Mouse (Mus musculus): ENCODE results near the gene Ppp1r35. TPM values are rescaled to one million over a fixed set of nuclear protein-coding genes. Genes with fewer than 3 reads are reported as not detected.
A peak's percentile ranks its signal among the peaks of the same experiment; 100 is the strongest.

Gene Ppp1r35
- polyA plus RNA-seq, 1 experiment from 2014 or later, result 44.1 TPM

GRCm38 (mm10) chr5:137786109-137786942 is 7.7 kb downstream of the Ppp1r35 start:
- Histone ChIP-seq H3K36me3 (peaks cover 34% of the 10 kb centered on the region), H3K4me3 (peak overlapping the region; percentile 87), H3K4me1 (replicated peaks) (peaks cover 46% of the 10 kb centered on the region), H3K9me3 (no peaks in the 10 kb centered on the region), H3K4me2 (peak overlapping the region; percentile 95), H3K9ac (peak overlapping the region; percentile 98), H3K27me3 (peaks cover 5% of the 10 kb centered on the region; the same call in 1 of the 2 replicates), H3K27ac (peak overlapping the region; percentile 96)
- under 1% methylated on average over 79 of the region's 79 CpGs for WGBS
- peak; percentile 90 for ATAC-seq (ENCODE audit: low FRiP score)

GRCm38 (mm10) chr5:137787151-137787928 is 8.7 kb downstream of the Ppp1r35 start, which contains the start of the genes Mepce and Zcwpw1:
TSS of gene Mepce (minus strand) at chr5:137787655.
TSS of gene Zcwpw1 (plus strand) at chr5:137787798.
- peak; percentile 68 for ATAC-seq (ENCODE audit: low FRiP score)
- H3K27me3 ChIP-seq, result peaks cover 5% of the 10 kb centered on the region; the same call in 1 of the 2 replicates
- H3K36me3 ChIP-seq, result peaks cover 24% of the 10 kb centered on the region
- peak within 1 kb of the TSS; percentile 98 for H3K9ac ChIP-seq
- under 1% methylated on average over 48 of the region's 48 CpGs for WGBS
- peaks cover 36% of the 10 kb centered on the region for H3K4me1 ChIP-seq (replicated peaks)
- peak within 1 kb of the TSS; percentile 87 for H3K4me3 ChIP-seq
- H3K27ac ChIP-seq, result peak within 1 kb of the TSS; percentile 96
- H3K4me2 ChIP-seq, result peak within 1 kb of the TSS; percentile 95
- no peaks in the 10 kb centered on the region for H3K9me3 ChIP-seq

GRCm38 (mm10) chr5:137788171-137788570 is 9.5 kb downstream of the Ppp1r35 start:
- H3K27me3 ChIP-seq, result peaks cover 5% of the 10 kb centered on the region; the same call in 1 of the 2 replicates

GRCm38 (mm10) chr5:137788946-137789531 is 10.4 kb downstream of the Ppp1r35 start:
- Histone ChIP-seq H3K4me2 (no peak overlapping the region), H3K27ac (no peak overlapping the region), H3K4me3 (no peak overlapping the region), H3K36me3 (peaks cover 7% of the 10 kb centered on the region), H3K4me1 (replicated peaks) (peaks cover 19% of the 10 kb centered on the region), H3K9me3 (no peaks in the 10 kb centered on the region), H3K27me3 (peaks cover 5% of the 10 kb centered on the region; the same call in 1 of the 2 replicates), H3K9ac (no peak overlapping the region)
- no peak for ATAC-seq (ENCODE audit: low FRiP score)
- WGBS, result 98% methylated on average over 2 of the region's 2 CpGs

More at GRCm38 (mm10) chr5:137788171-137788570, 9.5 kb downstream of the Ppp1r35 start:
- Histone ChIP-seq H3K27ac (no peak overlapping the region), H3K9ac (peak overlapping the region; percentile 19; the same call in 1 of the 2 replicates), H3K4me2 (peak overlapping the region; percentile 95), H3K9me3 (no peaks in the 10 kb centered on the region), H3K4me1 (replicated peaks) (peaks cover 28% of the 10 kb centered on the region), H3K36me3 (peaks cover 16% of the 10 kb centered on the region), H3K4me3 (peak overlapping the region; percentile 53)
- no peak for ATAC-seq (ENCODE audit: low FRiP score)
- 68% methylated on average over 24 of the region's 24 CpGs for WGBS

- Histone ChIP-seq H3K27ac (no peak overlapping the region), H3K27me3 (peaks cover 5% of the 10 kb centered on the region; the same call in 1 of the 2 replicates), H3K4me3 (no peak overlapping the region), H3K4me2 (no peak overlapping the region), H3K9me3 (no peaks in the 10 kb centered on the region), H3K9ac (no peak overlapping the region), H3K4me1 (replicated peaks) (peaks cover 5% of the 10 kb centered on the region), H3K36me3 (no peaks in the 10 kb centered on the region)
- no peak for ATAC-seq (ENCODE audit: low FRiP score)
Observed at GRCm38 (mm10) chr5:137791553-137791952, 12.9 kb downstream of the Ppp1r35 start.

GRCm38 (mm10) chr5:137796606-137797005 is 18.0 kb downstream of the Ppp1r35 start:
- Histone ChIP-seq H3K9ac (no peak overlapping the region), H3K9me3 (no peaks in the 10 kb centered on the region), H3K4me3 (no peak overlapping the region), H3K27me3 (no peaks in the 10 kb centered on the region), H3K36me3 (no peaks in the 10 kb centered on the region), H3K27ac (no peak overlapping the region), H3K4me2 (no peak overlapping the region), H3K4me1 (replicated peaks) (no peaks in the 10 kb centered on the region)
- WGBS, result 78% methylated on average over 3 of the region's 3 CpGs
- no peak for ATAC-seq (ENCODE audit: low FRiP score)

- no peaks in the 10 kb centered on the region for H3K36me3 ChIP-seq
- no peak overlapping the region for H3K27ac ChIP-seq
- no peak overlapping the region for H3K4me2 ChIP-seq
- H3K9me3 ChIP-seq, result no peaks in the 10 kb centered on the region
- no peak overlapping the region for H3K4me3 ChIP-seq
- no peak overlapping the region for H3K9ac ChIP-seq
- 88% methylated on average over 3 of the region's 3 CpGs for WGBS
- H3K27me3 ChIP-seq, result no peaks in the 10 kb centered on the region
- no peaks in the 10 kb centered on the region for H3K4me1 ChIP-seq (replicated peaks)
- no peak for ATAC-seq (ENCODE audit: low FRiP score)
Observed at GRCm38 (mm10) chr5:137800917-137801316, 22.3 kb downstream of the Ppp1r35 start.

- Histone ChIP-seq H3K27me3 (no peaks in the 10 kb centered on the region), H3K27ac (no peak overlapping the region), H3K4me1 (replicated peaks) (no peaks in the 10 kb centered on the region), H3K9ac (no peak overlapping the region), H3K4me2 (no peak overlapping the region), H3K9me3 (no peaks in the 10 kb centered on the region), H3K4me3 (no peak overlapping the region), H3K36me3 (no peaks in the 10 kb centered on the region)
- 84% methylated on average over 1 of the region's 1 CpGs for whole genome bisulfite sequencing
- no peak for ATAC-seq (ENCODE audit: low FRiP score)
Observed at GRCm38 (mm10) chr5:137806158-137806557, 27.5 kb downstream of the Ppp1r35 start.

- Histone ChIP-seq H3K9me3 (no peaks in the 10 kb centered on the region), H3K27me3 (no peaks in the 10 kb centered on the region), H3K4me1 (replicated peaks) (no peaks in the 10 kb centered on the region), H3K36me3 (no peaks in the 10 kb centered on the region), H3K4me2 (no peak overlapping the region), H3K9ac (no peak overlapping the region), H3K4me3 (no peak overlapping the region), H3K27ac (no peak overlapping the region)
- 88% methylated on average over 5 of the region's 5 CpGs for WGBS
- no peak for ATAC-seq (ENCODE audit: low FRiP score)
Observed at GRCm38 (mm10) chr5:137808316-137808715, 29.7 kb downstream of the Ppp1r35 start.

- Histone ChIP-seq H3K4me3 (no peak overlapping the region), H3K9ac (no peak overlapping the region), H3K4me1 (replicated peaks) (no peaks in the 10 kb centered on the region), H3K4me2 (no peak overlapping the region), H3K27me3 (no peaks in the 10 kb centered on the region), H3K9me3 (no peaks in the 10 kb centered on the region), H3K36me3 (no peaks in the 10 kb centered on the region), H3K27ac (no peak overlapping the region)
- WGBS, result 82% methylated on average over 4 of the region's 4 CpGs
- no peak for ATAC-seq (ENCODE audit: low FRiP score)
Observed at GRCm38 (mm10) chr5:137817466-137818222, 39.0 kb downstream of the Ppp1r35 start.

GRCm38 (mm10) chr5:137822126-137822525 is 43.5 kb downstream of the Ppp1r35 start:
- no peak overlapping the region for H3K4me3 ChIP-seq
- no peaks in the 10 kb centered on the region for H3K4me1 ChIP-seq (replicated peaks)
- no peak overlapping the region for H3K27ac ChIP-seq
- no peak overlapping the region for H3K9ac ChIP-seq
- H3K27me3 ChIP-seq, result no peaks in the 10 kb centered on the region
- H3K4me2 ChIP-seq, result no peak overlapping the region
- ATAC-seq (ENCODE audit: low FRiP score), result no peak
- WGBS, result 67% methylated on average over 4 of the region's 4 CpGs
- H3K36me3 ChIP-seq, result no peaks in the 10 kb centered on the region
- no peaks in the 10 kb centered on the region for H3K9me3 ChIP-seq

All from hindbrain, embryonic 13.5 days (tissue).